Mouse (Mus musculus) lung, postnatal 0 days (tissue): Measurements from ENCODE around the gene Cfdp1. TPM values are rescaled to one million over a fixed set of nuclear protein-coding genes. Genes with fewer than 3 reads are reported as not detected.

Source experiments
- ATAC-seq: fragments of 200-750 bp; cut with Nextera tagmentation; 2 replicates; pipeline ENCODE4 v1.8.0; 2017; ENCODE audit warnings: moderate library complexity
- DNase-seq: peaks from one replicate; pipeline ENCODE4 v3.0.0-alpha.2; 2016; ENCODE audit warnings: low spot score
- H3K27ac ChIP-seq: fragments of 300-500 bp; sonication (generic); 2 replicates; pipeline ENCODE4 v1.5.1; 2014; ENCODE audit warnings: antibody characterized with exemption, mild to moderate bottlenecking, low read length, mixed read lengths
- H3K27me3 ChIP-seq: fragments of 300-500 bp; sonication (generic); replicated peaks from 2 replicates; pipeline ENCODE4 v1.6.1; 2014; ENCODE audit warnings: low read length, mixed read lengths; ENCODE audit not compliant: insufficient read depth
- H3K36me3 ChIP-seq: fragments of 300-500 bp; sonication (generic); 2 replicates; pipeline ENCODE4 v1.6.1; 2014; ENCODE audit warnings: low read length, mixed read lengths; ENCODE audit not compliant: insufficient read depth
- H3K4me1 ChIP-seq: fragments of 300-500 bp; sonication (generic); 2 replicates; pipeline ENCODE4 v1.6.1; 2014; ENCODE audit warnings: antibody characterized with exemption, low read depth, low read length, mixed read lengths; ENCODE audit not compliant: insufficient read depth
- H3K4me2 ChIP-seq: fragments of 300-500 bp; sonication (generic); replicated peaks from 2 replicates; pipeline ENCODE4 v1.6.1; 2014; ENCODE audit warnings: low read depth, mild to moderate bottlenecking, low read length, moderate library complexity, mixed read lengths
- H3K4me3 ChIP-seq: fragments of 300-500 bp; sonication (generic); 2 replicates; pipeline ENCODE4 v1.5.1; 2014; ENCODE audit warnings: low read depth, low read length
- H3K9ac ChIP-seq: fragments of 300-500 bp; sonication (generic); replicated peaks from 2 replicates; pipeline ENCODE4 v1.6.1; 2014; ENCODE audit warnings: low read depth, mild to moderate bottlenecking
- H3K9me3 ChIP-seq: fragments of 300-500 bp; sonication (generic); 2 replicates; pipeline ENCODE4 v1.6.1; 2016; ENCODE audit warnings: low read length, mixed read lengths
- CTCF ChIP-seq: IDR thresholded peaks from 2 replicates; pipeline ENCODE4 v1.5.1; 2016; ENCODE audit warnings: antibody characterized with exemption, mild to moderate bottlenecking
- EP300 ChIP-seq: IDR thresholded peaks from 2 replicates; pipeline ENCODE4 v1.6.1; 2016; ENCODE audit warnings: antibody characterized with exemption, mild to moderate bottlenecking, control low read depth
- WGBS: fragments of 180-500 bp; shearing (Covaris S2); extraction: QIAGEN DNeasy Blood & Tissue Kit; methylation state at CpG from one replicate; pipeline ENCODE4 v1.1.7; 2014; 5-methylcytosine and 5-hydroxymethylcytosine counted together
- polyA plus RNA-seq: library from polyadenylated mRNA; unstranded; fragments of >200 nt; fragmentation: Nextera tagmentation; extraction: Ambion mirVana; gene quantifications from 2 replicates; pipeline ENCODE4 v1.2.1, GENCODE M21; 2015

The Cfdp1 gene
- polyA plus RNA-seq, 1 experiment from 2014 or later = 93.9 TPM

DNA sequence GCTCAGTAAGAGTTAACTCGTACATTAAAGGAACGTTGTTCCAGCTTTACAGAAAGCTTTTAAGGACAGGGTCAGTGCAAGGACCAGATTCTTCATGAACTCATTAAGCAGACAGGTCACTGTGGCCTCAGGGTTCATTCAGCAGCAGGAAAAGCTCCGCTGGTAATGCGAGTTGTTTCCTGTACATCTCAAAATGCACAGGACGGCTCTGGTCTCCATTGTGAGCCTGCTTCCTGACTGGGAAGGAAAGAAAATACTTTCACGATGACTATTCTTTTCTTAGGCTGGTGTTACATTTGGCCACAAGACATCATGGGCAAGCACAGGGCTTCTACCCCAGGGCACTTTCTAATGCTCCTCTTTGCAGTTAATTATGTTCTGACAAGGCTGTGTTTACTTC, 52.6 kb downstream of the Cfdp1 start:
- Histone ChIP-seq H3K27me3 (no peaks in the 10 kb centered on the region), H3K9ac (no peak overlapping the region), H3K36me3 (no peaks in the 10 kb centered on the region), H3K27ac (0 out of 2 replicates have a peak overlapping the region, but pooled peaks have one; percentile 62), H3K4me2 (no peak overlapping the region), H3K9me3 (no peaks in the 10 kb centered on the region), H3K4me1 (peaks cover 10% of the 10 kb centered on the region; the same call in 1 of the 2 replicates), H3K4me3 (no peak overlapping the region)
- WGBS = 44% methylated on average over 6 of the region's 6 CpGs
- no peak for TF ChIP-seq CTCF
- no peak; the same call in 1 of the 2 replicates for TF ChIP-seq EP300
- ATAC-seq (peak; percentile 52), DNase-seq (peak; percentile 58)

DNA sequence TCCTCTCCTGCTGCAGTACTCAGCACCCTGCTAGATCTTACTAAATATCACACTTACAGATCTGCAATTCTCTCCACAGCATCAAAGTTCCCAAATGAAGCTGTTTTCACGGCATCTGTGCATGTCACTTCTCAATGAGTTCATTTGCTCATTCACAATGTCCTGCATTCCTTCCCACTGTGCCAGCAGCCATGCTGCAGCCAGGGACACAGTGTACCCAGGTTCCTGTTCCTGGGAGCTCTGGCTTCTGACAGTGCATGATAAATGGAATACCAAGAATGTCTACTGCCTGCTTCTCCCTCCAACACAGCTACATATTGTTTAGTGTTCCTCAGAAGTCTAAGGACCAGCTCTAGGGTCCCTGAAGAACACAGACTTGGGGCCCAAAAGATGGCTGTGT, 57.6 kb downstream of the Cfdp1 start:
- Histone ChIP-seq H3K9ac (no peak overlapping the region), H3K4me3 (no peak overlapping the region), H3K27ac (no peak overlapping the region), H3K36me3 (no peaks in the 10 kb centered on the region), H3K4me1 (peaks cover 5% of the 10 kb centered on the region; the same call in 1 of the 2 replicates), H3K4me2 (no peak overlapping the region), H3K27me3 (no peaks in the 10 kb centered on the region), H3K9me3 (no peaks in the 10 kb centered on the region)
- no peak for ATAC-seq
- peak; percentile 5 for DNase-seq
- 63% methylated on average over 1 of the region's 1 CpGs for WGBS
- TF ChIP-seq CTCF (no peak), EP300 (peak; percentile 18; the same call in 1 of the 2 replicates)

DNA sequence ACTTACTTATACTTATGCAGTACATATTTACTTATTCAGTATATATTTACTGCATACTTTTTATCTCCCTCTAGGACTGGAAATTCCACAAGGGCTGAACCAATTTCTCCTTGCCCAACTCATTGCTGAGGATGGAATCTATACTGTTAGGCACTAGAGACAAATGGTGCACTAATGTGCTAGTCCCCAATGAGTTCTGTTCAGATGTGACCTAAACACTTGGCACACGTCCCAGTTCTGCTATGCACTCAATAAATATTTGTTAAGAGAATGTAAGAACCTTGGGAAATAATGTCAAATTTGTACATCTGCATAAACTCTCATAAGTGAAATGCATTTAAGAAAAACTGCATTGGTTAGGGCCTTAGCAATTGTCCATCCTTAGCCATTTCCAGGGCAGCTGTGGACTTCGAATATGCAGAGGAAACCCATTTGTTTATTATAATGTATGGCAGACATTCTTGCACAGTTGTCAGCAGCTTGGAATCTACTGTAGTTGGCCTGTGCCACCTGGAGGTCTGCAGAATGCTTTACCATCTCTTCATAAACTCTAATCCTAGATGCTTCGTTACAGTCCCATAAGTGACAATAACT, 60.7 kb downstream of the Cfdp1 start:
- Histone ChIP-seq H3K9ac (no peak overlapping the region), H3K4me1 (peaks cover 5% of the 10 kb centered on the region; the same call in 1 of the 2 replicates), H3K9me3 (no peaks in the 10 kb centered on the region), H3K27ac (no peak overlapping the region), H3K27me3 (no peaks in the 10 kb centered on the region), H3K36me3 (no peaks in the 10 kb centered on the region), H3K4me2 (no peak overlapping the region), H3K4me3 (no peak overlapping the region)
- WGBS = 28% methylated on average over 3 of the region's 3 CpGs
- ATAC-seq (no peak), DNase-seq (peak; percentile 47)
- TF ChIP-seq CTCF = no peak
- no peak for TF ChIP-seq EP300

DNA sequence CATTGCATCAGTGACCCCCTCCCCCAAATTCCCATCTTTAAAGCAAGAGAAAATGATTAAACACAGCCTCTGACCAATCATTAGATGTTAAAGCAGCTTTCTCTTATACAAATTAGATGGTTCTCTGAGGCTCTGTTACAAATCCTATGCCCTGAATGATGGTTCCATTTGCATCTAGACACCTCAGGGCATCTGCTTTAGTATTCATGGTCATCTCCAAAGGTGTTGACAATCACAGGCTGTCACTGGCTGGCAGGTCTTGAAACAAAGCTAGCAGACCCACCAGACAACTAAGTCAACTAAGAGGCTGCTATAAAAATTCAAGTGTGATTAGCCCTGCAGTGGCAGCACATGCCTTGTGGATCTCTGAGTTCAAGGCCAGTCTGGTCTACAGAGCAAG, 64.5 kb downstream of the Cfdp1 start:
- H3K4me1 ChIP-seq = peaks cover 5% of the 10 kb centered on the region; the same call in 1 of the 2 replicates
- no peak overlapping the region for H3K9ac ChIP-seq

DNA sequence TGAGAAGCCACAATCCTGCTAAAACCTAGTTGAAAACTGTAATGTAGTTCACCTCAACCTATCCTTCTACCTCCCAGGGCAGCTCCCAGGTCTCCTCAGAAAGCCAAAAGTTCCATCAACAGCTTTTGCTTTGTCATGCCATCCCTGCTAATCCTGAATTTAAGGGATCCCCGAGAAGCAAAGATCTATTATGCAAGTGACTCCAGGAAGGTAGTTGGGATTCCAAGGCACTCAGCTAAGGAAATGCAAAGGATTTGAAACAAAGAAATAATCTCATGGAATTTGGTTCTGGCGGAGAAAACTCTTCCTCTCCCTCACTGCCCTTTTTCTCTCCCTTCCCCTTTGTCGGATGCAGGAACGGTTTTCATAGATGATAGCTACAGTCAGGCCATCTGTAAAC, 64.9 kb downstream of the Cfdp1 start:
- Histone ChIP-seq H3K4me3 (no peak overlapping the region), H3K9me3 (no peaks in the 10 kb centered on the region), H3K9ac (no peak overlapping the region), H3K27me3 (no peaks in the 10 kb centered on the region), H3K4me1 (peaks cover 5% of the 10 kb centered on the region; the same call in 1 of the 2 replicates), H3K4me2 (no peak overlapping the region), H3K27ac (no peak overlapping the region), H3K36me3 (no peaks in the 10 kb centered on the region)
- DNase-seq = no peak
- ATAC-seq = no peak
- WGBS = 54% methylated on average over 4 of the region's 4 CpGs
- TF ChIP-seq EP300 = no peak
- TF ChIP-seq CTCF = no peak

More for the DNA sequence above, 64.5 kb downstream of the Cfdp1 start:
- Histone ChIP-seq H3K9me3 (no peaks in the 10 kb centered on the region), H3K27me3 (no peaks in the 10 kb centered on the region), H3K27ac (no peak overlapping the region), H3K4me2 (no peak overlapping the region), H3K4me3 (no peak overlapping the region), H3K36me3 (no peaks in the 10 kb centered on the region)
- no peak for TF ChIP-seq EP300
- no peak for TF ChIP-seq CTCF
- ATAC-seq = no peak
- no peak for DNase-seq

DNA sequence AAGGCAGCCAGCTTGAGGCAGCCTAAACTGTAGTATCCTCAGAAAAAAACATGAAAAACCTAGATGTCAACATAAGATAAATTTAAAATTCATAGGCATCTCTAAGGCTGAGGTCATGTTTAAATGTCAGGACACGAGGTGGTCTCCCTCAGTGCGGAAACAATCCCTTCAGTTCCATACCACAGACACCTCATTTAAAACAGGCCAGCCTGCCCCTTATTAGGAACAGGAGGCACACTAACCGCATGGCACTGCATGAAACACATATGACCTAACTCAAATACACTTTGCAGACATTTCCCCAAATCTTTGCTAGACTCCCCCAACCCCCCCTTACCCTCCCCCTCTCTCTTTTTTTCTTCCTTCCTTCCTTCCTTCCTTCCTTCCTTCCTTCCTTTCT, 65.6 kb downstream of the Cfdp1 start:
- Histone ChIP-seq H3K9me3 (no peaks in the 10 kb centered on the region), H3K27ac (no peak overlapping the region), H3K4me2 (no peak overlapping the region), H3K36me3 (no peaks in the 10 kb centered on the region), H3K4me3 (no peak overlapping the region), H3K27me3 (no peaks in the 10 kb centered on the region), H3K4me1 (peaks cover 5% of the 10 kb centered on the region; the same call in 1 of the 2 replicates), H3K9ac (no peak overlapping the region)
- WGBS = 56% methylated on average over 3 of the region's 3 CpGs
- ATAC-seq (peak; percentile 30; the same call in 1 of the 2 replicates), DNase-seq (no peak)
- TF ChIP-seq EP300 (no peak), CTCF (no peak)
